Mouse (Mus musculus) left cerebral cortex, postnatal 25 days (tissue): ENCODE data around the gene Dohh. TPM values are rescaled to one million over a fixed set of nuclear protein-coding genes. Genes with fewer than 3 reads are reported as not detected.

Source experiments
- DNase-seq, 2 experiments: peaks; one replicate each; pipeline ENCODE4 v3.0.0; 2022; ENCODE audit warnings: low spot score in 2 of 2, mixed read lengths in 1 of 2
- intact Hi-C: fragments of 180-260 bp; cut with DNase I; formaldehyde crosslinking; loops from one replicate; pipeline ENCODE4 v1.15.1; 2025
- total RNA-seq, 2 experiments: library from RNA; stranded (reverse); gene quantifications; 2 replicates each; pipeline ENCODE4 v1.2.3; 2021

The Dohh gene
- total RNA-seq, 2 experiments from 2014 or later = 83.7 to 87.7 TPM

DNA sequence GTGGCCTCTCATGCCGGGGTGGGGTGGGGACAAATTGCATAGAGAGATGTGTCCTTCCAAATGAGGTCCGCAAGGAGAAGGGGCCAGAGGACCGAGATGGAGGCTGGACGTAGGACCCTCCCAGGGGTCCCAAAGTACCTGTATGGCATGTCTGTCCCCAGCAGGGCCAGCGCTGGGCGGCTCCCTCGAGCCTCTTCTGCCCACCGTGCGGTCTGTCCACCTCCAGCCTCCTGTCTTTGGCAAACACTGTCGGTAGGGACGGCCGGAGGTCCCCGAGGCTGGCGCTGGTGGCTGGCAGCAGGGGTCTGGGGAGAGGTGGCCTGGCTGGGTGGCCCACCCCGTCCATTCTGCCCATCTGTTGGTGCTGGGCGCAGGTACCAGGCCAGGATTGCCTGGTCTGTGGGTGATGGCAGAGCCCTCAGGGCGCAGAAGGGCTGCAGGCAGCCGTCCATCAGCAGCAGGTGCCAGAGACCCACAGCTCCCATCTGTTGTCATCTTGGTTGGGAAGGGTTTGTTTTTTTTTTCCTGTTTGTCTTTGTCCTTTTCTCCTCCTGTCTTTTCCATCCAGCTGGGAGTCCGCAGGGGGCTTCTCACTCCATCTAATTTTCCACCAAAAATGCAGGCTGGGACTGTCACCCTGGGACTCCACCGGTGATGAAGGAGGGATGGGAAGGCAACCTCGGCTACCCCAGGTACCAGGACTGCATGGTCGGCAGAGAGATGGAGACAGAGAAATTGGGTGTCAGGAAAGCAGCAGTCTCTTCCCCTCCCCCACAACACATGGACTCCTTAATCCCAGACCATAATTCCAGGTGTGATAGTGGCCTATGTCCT, 16.4 kb downstream of the Dohh start:
- no peak for DNase-seq
- intact Hi-C loops = no loop called here

- peak in 1 of 2 experiments; percentile 60 for DNase-seq
Measured at GRCm38 (mm10) chr10:81401205-81401520, 16.9 kb downstream of the Dohh start.

GRCm38 (mm10) chr10:81401521-81402226, 17.4 kb downstream of the Dohh start:
- intact Hi-C loops = no loop called here
- DNase-seq = peak; percentile 58 to 63

More at GRCm38 (mm10) chr10:81401205-81401520, 16.9 kb downstream of the Dohh start:
- intact Hi-C loops = no loop called here

GRCm38 (mm10) chr10:81402227-81402765, 18.1 kb downstream of the Dohh start:
- intact Hi-C loops = no loop called here
- no peak for DNase-seq

DNA sequence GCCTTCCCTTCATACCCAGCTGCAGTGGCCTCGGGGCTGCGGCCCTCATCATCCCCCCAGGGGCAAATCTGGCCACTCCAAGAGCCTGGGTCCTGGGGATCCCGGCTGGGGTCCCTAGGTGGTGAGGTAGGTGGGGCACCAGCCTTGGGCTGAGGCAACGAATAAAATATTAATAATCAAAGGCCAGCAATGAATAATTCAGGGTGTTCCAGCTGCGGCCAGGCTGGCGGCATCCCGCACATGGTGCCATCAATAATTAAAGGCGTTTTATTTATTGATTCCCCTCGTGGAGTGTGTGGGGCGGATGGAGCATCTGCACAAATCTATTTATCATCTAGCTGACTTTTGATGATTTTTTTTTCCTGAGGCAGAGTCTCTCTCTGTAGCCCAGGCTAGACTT, 19.3 kb downstream of the Dohh start:
- DNase-seq = no peak
- intact Hi-C loops = no loop called here

DNA sequence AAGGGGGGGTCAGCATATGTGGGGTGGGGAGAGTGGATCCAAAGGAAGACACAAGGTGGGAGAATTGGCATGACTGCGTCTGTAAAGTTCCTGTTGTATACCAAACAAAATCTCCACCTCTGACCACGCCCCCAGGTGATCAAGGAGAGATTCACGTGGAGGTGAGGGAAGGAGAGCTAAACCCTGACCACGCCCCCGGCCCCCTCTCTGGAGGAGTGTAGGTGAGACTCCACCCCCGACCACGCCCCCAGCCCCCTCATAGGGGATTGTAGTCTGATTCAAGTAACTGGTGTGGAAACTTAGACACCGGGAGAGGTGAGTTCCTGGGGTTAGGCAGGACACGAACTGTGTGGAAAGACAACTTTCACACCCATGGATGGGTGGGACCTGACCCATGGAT, 19.9 kb downstream of the Dohh start:
- DNase-seq = no peak
- intact Hi-C loops = no loop called here

GRCm38 (mm10) chr10:81404720-81405119, 20.5 kb downstream of the Dohh start:
- no peak for DNase-seq
- intact Hi-C loops = no loop called here

- DNase-seq = no peak
- intact Hi-C loops = no loop called here
Measured at GRCm38 (mm10) chr10:81405588-81406201, 21.5 kb downstream of the Dohh start.

DNA sequence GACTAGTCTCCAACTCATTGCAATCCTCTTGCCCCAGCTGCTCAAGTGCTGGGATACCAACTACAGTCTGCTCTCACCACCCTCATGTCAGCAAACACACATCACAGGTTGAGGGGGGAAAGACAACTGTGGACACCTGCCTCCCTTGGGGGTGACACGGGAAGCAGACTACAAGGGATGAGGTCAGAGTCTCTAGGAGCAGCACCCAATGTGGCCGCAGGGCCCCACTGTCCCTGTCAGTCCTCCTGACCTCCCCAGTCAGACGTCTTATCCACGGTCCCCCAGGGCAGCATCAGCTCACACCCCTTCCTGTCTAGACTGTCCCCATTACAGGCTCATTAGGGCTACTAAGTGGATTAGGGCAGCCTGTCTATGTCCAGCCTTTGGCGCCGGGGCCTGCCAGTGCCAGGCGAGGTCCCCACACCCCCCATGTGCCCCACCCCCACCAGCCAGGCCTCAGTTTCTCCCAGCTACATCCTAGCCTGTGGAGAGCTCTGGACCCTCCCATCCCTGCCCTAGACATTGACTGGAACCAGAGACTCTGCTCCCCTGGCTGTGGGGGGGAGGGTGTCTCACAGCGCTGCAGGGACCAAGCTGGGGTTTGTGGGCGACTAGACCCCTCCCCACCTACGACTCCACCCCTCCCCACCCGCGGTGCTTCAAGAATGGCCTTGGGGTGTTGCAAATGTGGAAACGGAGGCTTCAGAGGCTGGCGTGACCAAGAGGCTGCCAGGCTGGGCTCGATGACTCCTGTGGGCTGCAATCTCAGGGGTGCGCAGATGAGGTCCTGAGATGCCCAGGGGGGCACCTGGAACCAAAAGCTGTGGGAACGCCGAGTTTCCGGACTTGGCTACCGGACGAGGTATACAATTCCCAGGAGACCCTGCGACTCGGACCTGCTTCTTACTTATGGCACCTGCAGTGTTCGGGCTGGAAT, 22.5 kb downstream of the Dohh start:
- no peak for DNase-seq
- intact Hi-C loops = no loop called here

GRCm38 (mm10) chr10:81407539-81408423, 23.6 kb downstream of the Dohh start:
- intact Hi-C loops = loop anchor here (2.0 kb wide), 1 partner anchor 23 kb away; no protein-coding TSS in a partner anchor
- peak; percentile 75 to 90 for DNase-seq

DNA sequence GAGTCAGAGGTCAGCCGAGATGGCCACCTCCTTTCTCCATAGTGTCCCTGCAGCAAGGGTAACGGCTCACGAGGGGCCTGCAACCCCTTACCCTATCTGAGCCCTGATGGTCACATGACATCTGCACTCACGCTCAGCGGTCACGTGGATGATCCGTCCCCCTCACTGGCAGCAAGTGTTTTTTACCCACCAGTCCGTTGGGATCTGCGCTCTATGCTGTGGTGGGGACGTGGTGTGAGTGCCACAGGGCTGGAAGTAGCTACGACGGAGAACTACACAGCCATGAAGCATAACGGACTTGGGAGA, 24.1 kb downstream of the Dohh start:
- no peak for DNase-seq
- intact Hi-C loops = loop anchor here (2.0 kb wide), 1 partner anchor 22 kb away; no protein-coding TSS in a partner anchor

DNA sequence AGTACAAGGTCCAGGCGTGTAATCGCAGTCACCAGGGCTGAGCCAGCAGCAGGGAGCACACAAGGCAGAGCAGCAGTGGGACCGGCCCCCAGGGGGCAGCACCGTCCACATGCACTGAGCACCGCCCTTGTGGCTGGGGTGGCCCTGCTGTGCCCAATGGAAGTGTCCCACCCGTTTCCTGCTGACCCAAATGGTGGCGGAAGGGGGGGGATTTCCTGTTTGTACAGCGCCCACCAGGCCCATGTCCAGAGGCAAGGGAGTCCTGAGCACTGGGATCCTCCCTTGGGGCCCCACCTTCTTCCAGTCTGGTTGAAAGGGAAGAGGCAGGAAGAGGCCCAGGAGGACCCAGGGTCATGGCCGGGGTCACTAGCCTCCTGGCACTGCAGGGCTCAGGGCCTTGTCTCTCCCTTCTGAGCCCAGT, 24.7 kb downstream of the Dohh start:
- DNase-seq = peak in 1 of 2 experiments; percentile 58
- intact Hi-C loops = loop anchor here (2.0 kb wide), 1 partner anchor 22 kb away; no protein-coding TSS in a partner anchor

DNA sequence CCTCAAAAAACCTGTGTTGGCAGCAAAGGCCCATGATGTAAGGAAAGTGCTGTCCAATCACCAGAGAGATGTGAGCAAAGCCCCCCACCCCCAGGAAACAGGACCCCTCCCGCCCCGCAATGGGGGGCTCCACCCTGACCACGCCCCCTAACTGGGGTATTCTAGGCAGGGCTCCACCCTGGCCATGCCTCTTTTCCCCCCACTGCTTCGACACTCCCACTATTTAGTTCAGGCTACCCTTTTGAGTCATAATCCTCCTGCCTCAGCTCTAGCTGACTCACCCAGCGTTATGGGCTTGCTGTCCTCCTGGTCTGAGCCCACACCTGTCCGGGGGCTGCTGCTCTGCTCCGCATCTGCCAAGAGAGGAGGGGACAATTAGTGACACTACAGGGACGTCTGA, 25.1 kb downstream of the Dohh start:
- intact Hi-C loops = loop anchor here (2.0 kb wide), 1 partner anchor 21 kb away; no protein-coding TSS in a partner anchor
- no peak for DNase-seq

GRCm38 (mm10) chr10:81410350-81410749, 26.1 kb downstream of the Dohh start:
- intact Hi-C loops = no loop called here
- no peak for DNase-seq

DNA sequence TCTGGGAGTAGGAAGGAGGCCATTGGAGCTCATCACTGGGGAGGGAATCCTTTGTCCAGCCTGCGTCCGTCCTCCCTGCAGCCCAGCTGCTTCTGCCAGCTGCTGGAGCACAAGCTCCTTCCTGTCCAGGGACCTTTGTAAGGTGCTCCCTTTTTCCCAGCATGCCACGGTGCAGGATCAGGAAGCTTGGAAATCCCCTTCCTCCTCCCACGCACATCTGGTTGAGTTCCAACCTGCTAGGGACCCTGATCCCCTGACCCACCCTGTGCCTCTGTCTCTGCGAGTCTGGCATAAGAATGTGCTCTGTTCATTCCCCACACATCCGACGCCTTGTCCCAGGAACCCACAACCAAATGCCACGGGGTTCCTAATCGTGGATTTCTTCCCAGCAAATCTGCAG, 26.8 kb downstream of the Dohh start:
- no peak for DNase-seq
- intact Hi-C loops = no loop called here

GRCm38 (mm10) chr10:81411471-81412400, 27.5 kb downstream of the Dohh start:
- intact Hi-C loops = no loop called here
- peak; percentile 59 to 81 for DNase-seq

DNA sequence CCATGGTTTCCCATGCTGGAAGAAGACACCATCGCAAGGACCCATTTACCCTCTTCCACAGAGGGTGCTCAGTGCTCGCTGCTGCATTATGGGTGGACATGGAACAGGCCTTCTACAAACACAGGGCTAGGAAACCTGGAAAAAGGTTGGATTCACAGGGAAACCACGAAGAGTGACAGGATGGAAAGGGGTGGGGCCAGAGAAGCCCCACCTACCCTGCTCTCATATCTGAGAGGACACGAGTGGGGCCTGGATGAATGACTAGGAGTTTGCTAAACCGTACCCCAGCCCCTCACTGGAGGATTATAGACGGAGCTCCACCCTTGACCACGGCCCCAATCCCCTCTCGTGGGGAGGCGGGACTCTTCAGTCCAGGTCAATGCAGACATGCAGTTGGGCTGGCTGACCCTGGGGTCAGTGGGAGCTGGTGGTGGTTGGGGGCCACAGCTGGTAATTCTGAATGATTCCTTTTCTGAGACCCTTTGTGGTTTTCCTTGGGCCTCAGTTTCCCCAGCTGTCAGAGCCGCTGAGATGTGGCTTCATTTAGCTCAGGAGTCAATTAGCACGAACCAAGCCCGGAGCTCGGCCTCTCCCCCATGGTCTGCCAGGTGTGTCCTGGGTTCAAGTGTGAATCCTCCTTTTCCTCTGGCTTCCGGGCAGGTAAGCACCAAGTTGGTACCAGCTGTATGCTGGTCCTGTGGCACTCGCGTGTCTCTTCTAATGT, 28.5 kb downstream of the Dohh start:
- no peak for DNase-seq
- intact Hi-C loops = no loop called here
